Mouse (Mus musculus) megakaryocyte, embryonic 14.5 days (primary cell): ENCODE measurements around the gene Gapdh.

Source experiments
- FLI1 ChIP-seq: IDR thresholded peaks from 2 replicates; pipeline ENCODE4 v1.6.1; 2012; ENCODE audit warnings: low read length, inconsistent platforms, mixed read lengths
- GATA1 ChIP-seq: IDR thresholded peaks from 3 replicates; pipeline ENCODE4 v1.6.1; 2012; ENCODE audit warnings: mixed read lengths, low read length, inconsistent platforms, borderline replicate concordance

GRCm38 (mm10) chr6:125213129-125213528 is 46.9 kb upstream of the Gapdh start:
- no peak for TF ChIP-seq FLI1
- TF ChIP-seq GATA1: no peak
